Mouse (Mus musculus) liver, embryonic 14.5 days (tissue): Measurements from ENCODE around the gene Strada.
A peak's percentile ranks its signal among the peaks of the same experiment; 100 is the strongest.

ENCODE experiments used
- CTCF ChIP-seq: IDR thresholded peaks from 2 replicates; pipeline ENCODE4 v1.5.1; 2016; ENCODE audit warnings: antibody characterized with exemption, low read depth, control low read depth
- EP300 ChIP-seq: IDR thresholded peaks from 2 replicates; pipeline ENCODE4 v1.6.1; 2016; ENCODE audit warnings: antibody characterized with exemption, low read depth

- TF ChIP-seq CTCF (peak; percentile 58), EP300 (no peak)
These were observed 44.9 kb upstream of the Strada start for GRCm38 (mm10) chr11:106246834-106247233.
